Mouse (Mus musculus): ENCODE data around the gene Tmem59. TPM values are rescaled to one million over a fixed set of nuclear protein-coding genes. Genes with fewer than 3 reads are reported as not detected.
A peak's percentile ranks its signal among the peaks of the same experiment; 100 is the strongest.

Gene Tmem59
- total and polyA plus RNA-seq, 3 experiments, result 132 to 141 (median 139) TPM

- H3K27me3 ChIP-seq (ENCODE audit: control insufficient read depth, insufficient read depth, low read length), result no peaks in the 10 kb centered on the region
- no peak overlapping the region for H3K27ac ChIP-seq
- no peaks in the 10 kb centered on the region for H3K79me2 ChIP-seq (replicated peaks; ENCODE audit: control insufficient read depth, insufficient read depth, low read length)
- H3K4me1 ChIP-seq (ENCODE audit: control insufficient read depth, insufficient read depth, low read length), result no peaks in the 10 kb centered on the region; the same call in 1 of the 2 replicates
- no peaks in the 10 kb centered on the region; the same call in 1 of the 2 replicates for H3K36me3 ChIP-seq (ENCODE audit: control insufficient read depth, insufficient read depth, low read length)
- no peak for TF ChIP-seq POLR2A (IDR thresholded peaks at IDR 0.05; ENCODE audit: insufficient read depth, low read depth, low read length)
- TF ChIP-seq EP300 (IDR thresholded peaks at IDR 0.05; ENCODE audit: insufficient read depth, low read depth, low read length), result no peak
- TF ChIP-seq CTCF (IDR thresholded peaks at IDR 0.05), result no peak
- H3K4me3 ChIP-seq, result no peak overlapping the region
- DNase-seq, result no peak
- intact Hi-C loops (cut with DNase I), result no loop called here
- 78% methylated on average over 5 of the region's 5 CpGs for WGBS
- H3K9ac ChIP-seq (ENCODE audit: low read depth, low read length), result no peak overlapping the region
Measured at GRCm38 (mm10) chr4:107167798-107168197, 10.4 kb upstream of the Tmem59 start.

- no peaks in the 10 kb centered on the region for H3K27me3 ChIP-seq (ENCODE audit: control insufficient read depth, insufficient read depth, low read length)
- H3K27ac ChIP-seq, result peak overlapping the region; percentile 92
- H3K4me3 ChIP-seq, result peak overlapping the region; percentile 95
- intact Hi-C loops (cut with DNase I), result loop anchor here (5.0 kb wide), 2 partner anchors 190 to 265 kb away; partner anchors contain the start of genes Ndc1 and Ssbp3
- 36% methylated on average over 11 of the region's 11 CpGs for WGBS
- H3K4me1 ChIP-seq (ENCODE audit: control insufficient read depth, insufficient read depth, low read length), result peaks cover 4% of the 10 kb centered on the region
- TF ChIP-seq EP300 (IDR thresholded peaks at IDR 0.05; ENCODE audit: insufficient read depth, low read depth, low read length), result no peak
- TF ChIP-seq CTCF (IDR thresholded peaks at IDR 0.05), result no peak
- TF ChIP-seq POLR2A (IDR thresholded peaks at IDR 0.05; ENCODE audit: insufficient read depth, low read depth, low read length), result no peak
- peak overlapping the region; percentile 69 for H3K9ac ChIP-seq (ENCODE audit: low read depth, low read length)
- peaks cover 3% of the 10 kb centered on the region for H3K79me2 ChIP-seq (replicated peaks; ENCODE audit: control insufficient read depth, insufficient read depth, low read length)
- peaks cover 3% of the 10 kb centered on the region for H3K36me3 ChIP-seq (ENCODE audit: control insufficient read depth, insufficient read depth, low read length)
- no peak for DNase-seq
Measured at GRCm38 (mm10) chr4:107177506-107177905, 693 bp upstream of the Tmem59 start.

- under 1% methylated on average over 47 of the region's 47 CpGs for WGBS
- DNase-seq, result peak; percentile 60 to 62
- Histone ChIP-seq H3K9ac (ENCODE audit: low read depth, low read length) (peak within 1 kb of the TSS; percentile 87), H3K36me3 (ENCODE audit: control insufficient read depth, insufficient read depth, low read length) (peaks cover 3% of the 10 kb centered on the region), H3K4me1 (ENCODE audit: control insufficient read depth, insufficient read depth, low read length) (peaks cover 8% of the 10 kb centered on the region), H3K27me3 (ENCODE audit: control insufficient read depth, insufficient read depth, low read length) (no peaks in the 10 kb centered on the region), H3K27ac (peak within 1 kb of the TSS; percentile 92), H3K4me3 (peak within 1 kb of the TSS; percentile 95), H3K79me2 (replicated peaks; ENCODE audit: control insufficient read depth, insufficient read depth, low read length) (peaks cover 8% of the 10 kb centered on the region)
- no peak for TF ChIP-seq EP300 (IDR thresholded peaks at IDR 0.05; ENCODE audit: insufficient read depth, low read depth, low read length)
- peak; percentile 30; the same call in 1 of the 2 replicates for TF ChIP-seq CTCF (IDR thresholded peaks at IDR 0.05)
- TF ChIP-seq POLR2A (IDR thresholded peaks at IDR 0.05; ENCODE audit: insufficient read depth, low read depth, low read length), result no peak
- intact Hi-C loops (cut with DNase I), result loop anchor here (2.0 to 5.0 kb wide), 3 partner anchors 74 to 267 kb away; partner anchors contain the start of genes Hspb11, Lrrc42, Ndc1 and Ssbp3
Measured at GRCm38 (mm10) chr4:107178830-107179490, 761 bp downstream of the Tmem59 start, which contains the start of gene Tceanc2. Gene Tceanc2 (minus strand): TSS chr4:107179116.

- Histone ChIP-seq H3K9ac (ENCODE audit: low read depth, low read length) (peak overlapping the region; percentile 87), H3K27me3 (ENCODE audit: control insufficient read depth, insufficient read depth, low read length) (no peaks in the 10 kb centered on the region), H3K4me3 (peak overlapping the region; percentile 95), H3K36me3 (ENCODE audit: control insufficient read depth, insufficient read depth, low read length) (peaks cover 3% of the 10 kb centered on the region), H3K4me1 (ENCODE audit: control insufficient read depth, insufficient read depth, low read length) (peaks cover 8% of the 10 kb centered on the region), H3K79me2 (replicated peaks; ENCODE audit: control insufficient read depth, insufficient read depth, low read length) (peaks cover 8% of the 10 kb centered on the region), H3K27ac (peak overlapping the region; percentile 92)
- 1% methylated on average over 8 of the region's 8 CpGs for WGBS
- intact Hi-C loops (cut with DNase I), result loop anchor here (2.0 to 5.0 kb wide), 3 partner anchors 73 to 267 kb away; partner anchors contain the start of genes Hspb11, Lrrc42, Ndc1 and Ssbp3
- no peak for TF ChIP-seq CTCF (IDR thresholded peaks at IDR 0.05)
- TF ChIP-seq EP300 (IDR thresholded peaks at IDR 0.05; ENCODE audit: insufficient read depth, low read depth, low read length), result no peak
- TF ChIP-seq POLR2A (IDR thresholded peaks at IDR 0.05; ENCODE audit: insufficient read depth, low read depth, low read length), result no peak
- DNase-seq, result no peak
Measured at GRCm38 (mm10) chr4:107179561-107179960, 1.4 kb downstream of the Tmem59 start.

GRCm38 (mm10) chr4:107180746-107181145 is 2.5 kb downstream of the Tmem59 start:
- Histone ChIP-seq H3K79me2 (replicated peaks; ENCODE audit: control insufficient read depth, insufficient read depth, low read length) (peaks cover 10% of the 10 kb centered on the region), H3K27me3 (ENCODE audit: control insufficient read depth, insufficient read depth, low read length) (no peaks in the 10 kb centered on the region), H3K4me3 (no peak overlapping the region), H3K27ac (no peak overlapping the region), H3K9ac (ENCODE audit: low read depth, low read length) (no peak overlapping the region), H3K36me3 (ENCODE audit: control insufficient read depth, insufficient read depth, low read length) (peaks cover 5% of the 10 kb centered on the region), H3K4me1 (ENCODE audit: control insufficient read depth, insufficient read depth, low read length) (peaks cover 10% of the 10 kb centered on the region)
- DNase-seq, result no peak
- intact Hi-C loops (cut with DNase I), result loop anchor here (2.0 kb wide), 1 partner anchor 134 kb away; the partner anchor contains the start of gene Yipf1
- TF ChIP-seq POLR2A (IDR thresholded peaks at IDR 0.05; ENCODE audit: insufficient read depth, low read depth, low read length), result no peak
- TF ChIP-seq EP300 (IDR thresholded peaks at IDR 0.05; ENCODE audit: insufficient read depth, low read depth, low read length), result no peak
- no peak for TF ChIP-seq CTCF (IDR thresholded peaks at IDR 0.05)

- no peak overlapping the region for H3K27ac ChIP-seq
- peaks cover 13% of the 10 kb centered on the region for H3K36me3 ChIP-seq (ENCODE audit: control insufficient read depth, insufficient read depth, low read length)
- DNase-seq, result no peak
- no peak for TF ChIP-seq POLR2A (IDR thresholded peaks at IDR 0.05; ENCODE audit: insufficient read depth, low read depth, low read length)
- no peak for TF ChIP-seq CTCF (IDR thresholded peaks at IDR 0.05)
- TF ChIP-seq EP300 (IDR thresholded peaks at IDR 0.05; ENCODE audit: insufficient read depth, low read depth, low read length), result no peak
- H3K79me2 ChIP-seq (replicated peaks; ENCODE audit: control insufficient read depth, insufficient read depth, low read length), result peaks cover 10% of the 10 kb centered on the region
- peaks cover 11% of the 10 kb centered on the region for H3K4me1 ChIP-seq (ENCODE audit: control insufficient read depth, insufficient read depth, low read length)
- H3K27me3 ChIP-seq (ENCODE audit: control insufficient read depth, insufficient read depth, low read length), result no peaks in the 10 kb centered on the region
- intact Hi-C loops (cut with DNase I), result loop anchor here (2.0 kb wide), 1 partner anchor 133 kb away; the partner anchor contains the start of gene Yipf1
- H3K4me3 ChIP-seq, result no peak overlapping the region
- no peak overlapping the region for H3K9ac ChIP-seq (ENCODE audit: low read depth, low read length)
- WGBS, result 76% methylated on average over 6 of the region's 6 CpGs
Measured at GRCm38 (mm10) chr4:107181866-107182265, 3.7 kb downstream of the Tmem59 start.
